Mouse (Mus musculus): ENCODE measurements around the gene Casc3. TPM values are rescaled to one million over a fixed set of nuclear protein-coding genes. Genes with fewer than 3 reads are reported as not detected.

The Casc3 gene
- polyA plus RNA-seq, 1 experiment from 2014 or later: 12.4 TPM

DNA sequence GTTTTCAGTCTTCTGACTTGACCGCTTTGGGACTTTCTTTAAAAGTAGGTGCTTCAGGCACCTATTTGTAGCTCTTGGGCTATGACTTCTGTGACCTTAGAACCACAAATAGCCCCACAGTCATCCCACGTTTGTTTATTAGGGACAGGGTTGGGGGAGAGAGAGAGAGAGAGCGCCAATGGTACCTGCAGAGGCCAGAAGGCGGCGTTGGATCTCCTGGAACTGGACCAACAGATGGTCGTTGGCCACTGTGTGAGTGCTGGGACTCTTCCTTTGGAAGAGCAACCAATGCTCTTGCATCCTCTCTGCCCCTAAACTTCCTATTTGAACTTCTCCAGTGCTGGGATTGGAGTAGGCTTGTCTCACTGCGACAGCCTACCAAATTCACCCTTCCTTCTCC, 17.5 kb upstream of the Casc3 start:
- WGBS: 25% methylated on average over 7 of the region's 7 CpGs
- H3K27ac ChIP-seq (replicated peaks): peak overlapping the region; percentile 75
- peaks cover 23% of the 10 kb centered on the region for H3K4me1 ChIP-seq (replicated peaks; ENCODE audit: control insufficient read depth, insufficient read depth)
- ATAC-seq (ENCODE audit: low FRiP score, low TSS enrichment) (no peak), DNase-seq (ENCODE audit: low spot score) (no peak)
- TF ChIP-seq EP300 (optimal IDR thresholded peaks at IDR 0.05) (no peak), CTCF (IDR thresholded peaks at IDR 0.05; ENCODE audit: low read depth) (no peak)
- no peaks in the 10 kb centered on the region for H3K36me3 ChIP-seq (ENCODE audit: control insufficient read depth, insufficient read depth, low read length)
- no peak overlapping the region for H3K4me3 ChIP-seq (ENCODE audit: low read depth, low read length)
- H3K9me3 ChIP-seq (ENCODE audit: control insufficient read depth, low read length): no peaks in the 10 kb centered on the region
- no peaks in the 10 kb centered on the region for H3K27me3 ChIP-seq (ENCODE audit: control insufficient read depth, insufficient read depth, low read length)
- no peak overlapping the region for H3K4me2 ChIP-seq (replicated peaks; ENCODE audit: low read depth)
- H3K9ac ChIP-seq (ENCODE audit: low read length): no peak overlapping the region

DNA sequence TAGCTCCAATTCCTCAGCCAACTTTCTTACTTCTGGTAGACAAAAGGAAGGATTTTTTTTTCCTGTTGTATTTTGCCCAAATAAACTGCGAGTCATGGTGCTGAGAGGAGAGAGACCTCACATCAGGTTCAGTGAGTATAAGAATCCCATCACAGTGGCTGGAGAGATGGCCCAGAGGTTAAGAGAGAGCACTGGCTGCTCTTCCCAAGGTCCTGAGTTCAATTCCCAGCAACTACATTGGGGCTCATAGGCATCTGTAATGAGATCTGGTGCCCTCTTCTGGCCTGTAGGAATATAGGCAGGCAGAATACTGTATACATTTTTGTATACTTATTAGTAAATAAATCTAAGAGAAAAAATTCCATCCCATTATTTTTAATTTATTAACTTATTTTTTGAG, 17.0 kb upstream of the Casc3 start:
- Histone ChIP-seq H3K9me3 (ENCODE audit: control insufficient read depth, low read length) (no peaks in the 10 kb centered on the region), H3K4me1 (replicated peaks; ENCODE audit: control insufficient read depth, insufficient read depth) (peaks cover 20% of the 10 kb centered on the region), H3K4me2 (replicated peaks; ENCODE audit: low read depth) (no peak overlapping the region), H3K4me3 (ENCODE audit: low read depth, low read length) (no peak overlapping the region), H3K27ac (replicated peaks) (peak overlapping the region; percentile 75), H3K36me3 (ENCODE audit: control insufficient read depth, insufficient read depth, low read length) (no peaks in the 10 kb centered on the region), H3K9ac (ENCODE audit: low read length) (no peak overlapping the region), H3K27me3 (ENCODE audit: control insufficient read depth, insufficient read depth, low read length) (no peaks in the 10 kb centered on the region)
- peak; percentile 74 for TF ChIP-seq CTCF (IDR thresholded peaks at IDR 0.05; ENCODE audit: low read depth)
- TF ChIP-seq EP300 (optimal IDR thresholded peaks at IDR 0.05): no peak
- WGBS: 81% methylated on average over 1 of the region's 1 CpGs
- DNase-seq (ENCODE audit: low spot score) (no peak), ATAC-seq (ENCODE audit: low FRiP score, low TSS enrichment) (no peak)

DNA sequence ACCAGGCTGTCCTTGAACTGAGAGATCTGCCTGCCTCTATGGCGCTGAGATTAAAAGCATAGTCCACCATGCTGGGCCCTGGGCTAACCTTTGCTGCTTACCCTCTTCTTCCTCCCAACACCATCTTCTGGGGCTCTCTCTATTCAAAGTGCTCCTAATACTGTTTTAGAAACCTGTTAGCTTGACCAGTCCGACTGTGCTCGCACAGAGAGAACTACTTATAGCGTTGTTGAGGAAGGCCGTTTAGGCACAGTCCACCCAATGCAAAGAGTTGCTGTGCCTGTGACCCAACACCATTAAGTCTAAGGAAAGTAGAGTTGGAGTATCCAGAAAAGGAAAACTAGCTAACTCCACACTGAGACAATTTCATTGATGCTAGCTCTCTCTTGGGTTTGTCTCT, 16.6 kb upstream of the Casc3 start:
- 90% methylated on average over 5 of the region's 5 CpGs for WGBS
- H3K27ac ChIP-seq (replicated peaks): peak overlapping the region; percentile 85
- no peaks in the 10 kb centered on the region for H3K36me3 ChIP-seq (ENCODE audit: control insufficient read depth, insufficient read depth, low read length)
- no peaks in the 10 kb centered on the region for H3K27me3 ChIP-seq (ENCODE audit: control insufficient read depth, insufficient read depth, low read length)
- DNase-seq (ENCODE audit: low spot score): no peak
- no peak overlapping the region; the same call in 1 of the 2 replicates for H3K4me2 ChIP-seq (replicated peaks; ENCODE audit: low read depth)
- TF ChIP-seq CTCF (IDR thresholded peaks at IDR 0.05; ENCODE audit: low read depth) (no peak), EP300 (optimal IDR thresholded peaks at IDR 0.05) (no peak)
- no peaks in the 10 kb centered on the region for H3K9me3 ChIP-seq (ENCODE audit: control insufficient read depth, low read length)
- H3K4me1 ChIP-seq (replicated peaks; ENCODE audit: control insufficient read depth, insufficient read depth): peaks cover 16% of the 10 kb centered on the region
- peak overlapping the region; percentile 9; the same call in 1 of the 2 replicates for H3K9ac ChIP-seq (ENCODE audit: low read length)
- H3K4me3 ChIP-seq (ENCODE audit: low read depth, low read length): no peak overlapping the region
- no peak for ATAC-seq (ENCODE audit: low FRiP score, low TSS enrichment)

GRCm38 (mm10) chr11:98788550-98789218, 16.0 kb upstream of the Casc3 start:
- Histone ChIP-seq H3K9me3 (ENCODE audit: control insufficient read depth, low read length) (no peaks in the 10 kb centered on the region), H3K27ac (replicated peaks) (peak overlapping the region; percentile 85), H3K27me3 (ENCODE audit: control insufficient read depth, insufficient read depth, low read length) (no peaks in the 10 kb centered on the region), H3K36me3 (ENCODE audit: control insufficient read depth, insufficient read depth, low read length) (no peaks in the 10 kb centered on the region), H3K4me1 (replicated peaks; ENCODE audit: control insufficient read depth, insufficient read depth) (peaks cover 14% of the 10 kb centered on the region), H3K9ac (ENCODE audit: low read length) (peak overlapping the region; percentile 59), H3K4me2 (replicated peaks; ENCODE audit: low read depth) (peak overlapping the region; percentile 88), H3K4me3 (ENCODE audit: low read depth, low read length) (peak overlapping the region; percentile 46)
- TF ChIP-seq CTCF (IDR thresholded peaks at IDR 0.05; ENCODE audit: low read depth) (peak; percentile 91), EP300 (optimal IDR thresholded peaks at IDR 0.05) (no peak)
- WGBS: 5% methylated on average over 18 of the region's 18 CpGs
- DNase-seq (ENCODE audit: low spot score) (peak; percentile 89), ATAC-seq (ENCODE audit: low FRiP score, low TSS enrichment) (peak; percentile 80)

- ATAC-seq (ENCODE audit: low FRiP score, low TSS enrichment) (no peak; the same call in 1 of the 2 replicates), DNase-seq (ENCODE audit: low spot score) (no peak)
- WGBS: under 1% methylated on average over 25 of the region's 25 CpGs
- peak overlapping the region; percentile 46 for H3K4me3 ChIP-seq (ENCODE audit: low read depth, low read length)
- H3K27me3 ChIP-seq (ENCODE audit: control insufficient read depth, insufficient read depth, low read length): no peaks in the 10 kb centered on the region
- peak overlapping the region; percentile 59 for H3K9ac ChIP-seq (ENCODE audit: low read length)
- H3K4me1 ChIP-seq (replicated peaks; ENCODE audit: control insufficient read depth, insufficient read depth): peaks cover 8% of the 10 kb centered on the region
- peak overlapping the region; percentile 85 for H3K27ac ChIP-seq (replicated peaks)
- H3K9me3 ChIP-seq (ENCODE audit: control insufficient read depth, low read length): no peaks in the 10 kb centered on the region
- peak overlapping the region; percentile 88 for H3K4me2 ChIP-seq (replicated peaks; ENCODE audit: low read depth)
- no peaks in the 10 kb centered on the region for H3K36me3 ChIP-seq (ENCODE audit: control insufficient read depth, insufficient read depth, low read length)
- no peak for TF ChIP-seq CTCF (IDR thresholded peaks at IDR 0.05; ENCODE audit: low read depth)
These were observed 15.4 kb upstream of the Casc3 start for GRCm38 (mm10) chr11:98789219-98789807.

- ATAC-seq (ENCODE audit: low FRiP score, low TSS enrichment): no peak
- H3K4me1 ChIP-seq (replicated peaks; ENCODE audit: control insufficient read depth, insufficient read depth): peaks cover 7% of the 10 kb centered on the region; the same call in 1 of the 2 replicates
- peak; percentile 46 for DNase-seq (ENCODE audit: low spot score)
- no peak for TF ChIP-seq CTCF (IDR thresholded peaks at IDR 0.05; ENCODE audit: low read depth)
- TF ChIP-seq EP300 (optimal IDR thresholded peaks at IDR 0.05): no peak
- no peaks in the 10 kb centered on the region for H3K9me3 ChIP-seq (ENCODE audit: control insufficient read depth, low read length)
- H3K27me3 ChIP-seq (ENCODE audit: control insufficient read depth, insufficient read depth, low read length): no peaks in the 10 kb centered on the region
- H3K4me3 ChIP-seq (ENCODE audit: low read depth, low read length): peak overlapping the region; percentile 46; the same call in 1 of the 2 replicates
- H3K9ac ChIP-seq (ENCODE audit: low read length): no peak overlapping the region
- 22% methylated on average over 5 of the region's 5 CpGs for WGBS
- peak overlapping the region; percentile 88 for H3K4me2 ChIP-seq (replicated peaks; ENCODE audit: low read depth)
- no peaks in the 10 kb centered on the region for H3K36me3 ChIP-seq (ENCODE audit: control insufficient read depth, insufficient read depth, low read length)
- H3K27ac ChIP-seq (replicated peaks): 0 out of 2 replicates have a peak overlapping the region, but pooled peaks have one; percentile 20
These were observed 14.9 kb upstream of the Casc3 start for GRCm38 (mm10) chr11:98789824-98790223.
